Mouse (Mus musculus): Measurements from ENCODE around the gene Ttc25. TPM values are rescaled to one million over a fixed set of nuclear protein-coding genes. Genes with fewer than 3 reads are reported as not detected.
A peak's percentile ranks its signal among the peaks of the same experiment; 100 is the strongest.
"Not testable (repeated sequence)": the region's sequence is repeated elsewhere in the genome, so short reads cannot be mapped to it uniquely, and the experiment has no call there.

Gene Ttc25
- polyA plus RNA-seq, 1 experiment: 0.71 TPM

- H3K27me3 ChIP-seq (ENCODE audit: control insufficient read depth, insufficient read depth, insufficient read length): no peaks in the 10 kb centered on the region
- no peak overlapping the region for H3K4me3 ChIP-seq
- no peak for TF ChIP-seq E2F4 (IDR thresholded peaks at IDR 0.05; ENCODE audit: insufficient read depth)
- no peak for TF ChIP-seq MYOG (IDR thresholded peaks at IDR 0.05; ENCODE audit: control insufficient read depth in 1 of 3, insufficient read depth in 1 of 3, insufficient read length in 2 of 3, low read depth in 2 of 3)
- TF ChIP-seq TCF12 (IDR thresholded peaks at IDR 0.05; ENCODE audit: insufficient read depth, poor library complexity, severe bottlenecking): no peak
- no peak for TF ChIP-seq SRF (IDR thresholded peaks at IDR 0.05; ENCODE audit: control insufficient read depth, insufficient read length, low read depth)
- no peak for TF ChIP-seq CEBPB (IDR thresholded peaks at IDR 0.05; ENCODE audit: insufficient read depth, poor library complexity, severe bottlenecking)
- no peak for TF ChIP-seq POLR2AphosphoS2 (IDR thresholded peaks at IDR 0.05; ENCODE audit: insufficient read length, low read depth)
- no peak for TF ChIP-seq USF1 (IDR thresholded peaks at IDR 0.05; ENCODE audit: low read depth)
- TF ChIP-seq TCF3 (IDR thresholded peaks at IDR 0.05; ENCODE audit: insufficient read length, low read depth): no peak
- no peak for TF ChIP-seq MAX (IDR thresholded peaks at IDR 0.05; ENCODE audit: low read depth)
- no peak for TF ChIP-seq POLR2A (IDR thresholded peaks at IDR 0.05; ENCODE audit: insufficient read length, low read depth)
- no peak for TF ChIP-seq MYOD1 (IDR thresholded peaks at IDR 0.05; ENCODE audit: control insufficient read depth in 1 of 3, insufficient read length in 2 of 3, low read depth in 2 of 3)
- TF ChIP-seq REST (IDR thresholded peaks at IDR 0.05; ENCODE audit: insufficient read depth, insufficient read length): no peak
- peak overlapping the region; percentile 36 for H3K4me2 ChIP-seq (ENCODE audit: low read depth)
- no peak overlapping the region for H3ac ChIP-seq (ENCODE audit: control insufficient read depth, insufficient read length)
- peaks cover 99% of the 10 kb centered on the region for H3K79me2 ChIP-seq (ENCODE audit: control insufficient read depth, insufficient read depth)
- no peaks in the 10 kb centered on the region for H3K36me3 ChIP-seq (ENCODE audit: control insufficient read depth, insufficient read depth)
Observed at GRCm38 (mm10) chr11:100609997-100610680, 64.7 kb downstream of the Ttc25 start.

- peaks cover 100% of the 10 kb centered on the region for H3K79me2 ChIP-seq (ENCODE audit: control insufficient read depth, insufficient read depth)
- H3K4me3 ChIP-seq: no peak overlapping the region
- H3K36me3 ChIP-seq (ENCODE audit: control insufficient read depth, insufficient read depth): peaks cover 5% of the 10 kb centered on the region
- H3ac ChIP-seq (ENCODE audit: control insufficient read depth, insufficient read length): no peak overlapping the region
- H3K27me3 ChIP-seq (ENCODE audit: control insufficient read depth, insufficient read depth, insufficient read length): no peaks in the 10 kb centered on the region
- no peak overlapping the region for H3K4me2 ChIP-seq (ENCODE audit: low read depth)
- TF ChIP-seq E2F4 (IDR thresholded peaks at IDR 0.05; ENCODE audit: insufficient read depth) (no peak), REST (IDR thresholded peaks at IDR 0.05; ENCODE audit: insufficient read depth, insufficient read length) (no peak), CEBPB (IDR thresholded peaks at IDR 0.05; ENCODE audit: insufficient read depth, poor library complexity, severe bottlenecking) (no peak), MYOD1 (IDR thresholded peaks at IDR 0.05; ENCODE audit: control insufficient read depth in 1 of 3, insufficient read length in 2 of 3, low read depth in 2 of 3) (no peak), TCF12 (IDR thresholded peaks at IDR 0.05; ENCODE audit: insufficient read depth, poor library complexity, severe bottlenecking) (no peak), SRF (IDR thresholded peaks at IDR 0.05; ENCODE audit: control insufficient read depth, insufficient read length, low read depth) (no peak)
Observed at GRCm38 (mm10) chr11:100611627-100612026, 66.2 kb downstream of the Ttc25 start.

GRCm38 (mm10) chr11:100613241-100613640 is 67.8 kb downstream of the Ttc25 start:
- Histone ChIP-seq H3K79me2 (ENCODE audit: control insufficient read depth, insufficient read depth) (peaks cover 100% of the 10 kb centered on the region), H3K4me3 (no peak overlapping the region), H3K4me2 (ENCODE audit: low read depth) (no peak overlapping the region), H3ac (ENCODE audit: control insufficient read depth, insufficient read length) (no peak overlapping the region), H3K27me3 (ENCODE audit: control insufficient read depth, insufficient read depth, insufficient read length) (no peaks in the 10 kb centered on the region), H3K36me3 (ENCODE audit: control insufficient read depth, insufficient read depth) (peaks cover 5% of the 10 kb centered on the region)
- TF ChIP-seq MYOG (IDR thresholded peaks at IDR 0.05; ENCODE audit: control insufficient read depth in 1 of 3, insufficient read depth in 1 of 3, insufficient read length in 2 of 3, low read depth in 2 of 3) (no peak), POLR2A (IDR thresholded peaks at IDR 0.05; ENCODE audit: insufficient read length, low read depth) (no peak), POLR2AphosphoS2 (IDR thresholded peaks at IDR 0.05; ENCODE audit: insufficient read length, low read depth) (no peak), MAX (IDR thresholded peaks at IDR 0.05; ENCODE audit: low read depth) (no peak), USF1 (IDR thresholded peaks at IDR 0.05; ENCODE audit: low read depth) (no peak), REST (IDR thresholded peaks at IDR 0.05; ENCODE audit: insufficient read depth, insufficient read length) (no peak), SRF (IDR thresholded peaks at IDR 0.05; ENCODE audit: control insufficient read depth, insufficient read length, low read depth) (no peak), TCF12 (IDR thresholded peaks at IDR 0.05; ENCODE audit: insufficient read depth, poor library complexity, severe bottlenecking) (no peak)

- TF ChIP-seq MYOG (IDR thresholded peaks at IDR 0.05; ENCODE audit: control insufficient read depth in 1 of 3, insufficient read depth in 1 of 3, insufficient read length in 2 of 3, low read depth in 2 of 3) (no peak), REST (IDR thresholded peaks at IDR 0.05; ENCODE audit: insufficient read depth, insufficient read length) (no peak), TCF12 (IDR thresholded peaks at IDR 0.05; ENCODE audit: insufficient read depth, poor library complexity, severe bottlenecking) (no peak), MAX (IDR thresholded peaks at IDR 0.05; ENCODE audit: low read depth) (no peak)
- H3K79me2 ChIP-seq (ENCODE audit: control insufficient read depth, insufficient read depth): peaks cover 77% of the 10 kb centered on the region
- H3ac ChIP-seq (ENCODE audit: control insufficient read depth, insufficient read length): no peak overlapping the region
- H3K4me2 ChIP-seq (ENCODE audit: low read depth): no peak overlapping the region
- H3K4me3 ChIP-seq: no peak overlapping the region
- no peaks in the 10 kb centered on the region for H3K27me3 ChIP-seq (ENCODE audit: control insufficient read depth, insufficient read depth, insufficient read length)
- H3K36me3 ChIP-seq (ENCODE audit: control insufficient read depth, insufficient read depth): peaks cover 5% of the 10 kb centered on the region
Observed at GRCm38 (mm10) chr11:100616332-100616731, 70.9 kb downstream of the Ttc25 start.

- H3K4me3 ChIP-seq; H3ac ChIP-seq (ENCODE audit: control insufficient read depth, insufficient read length); H3K4me2 ChIP-seq (ENCODE audit: low read depth); H3K36me3 ChIP-seq (ENCODE audit: control insufficient read depth, insufficient read depth); H3K27me3 ChIP-seq (ENCODE audit: control insufficient read depth, insufficient read depth, insufficient read length): not testable (repeated sequence)
- peaks cover 72% of the 10 kb centered on the region for H3K79me2 ChIP-seq (ENCODE audit: control insufficient read depth, insufficient read depth)
Observed at GRCm38 (mm10) chr11:100616836-100617235, 71.4 kb downstream of the Ttc25 start.
